Mouse (Mus musculus) bone marrow macrophage, adult 2 months (primary cell): ENCODE results near the gene Nodal.

Source experiments
- CTCF ChIP-seq: IDR thresholded peaks from 2 replicates; pipeline ENCODE4 v1.5.1; 2012; ENCODE audit warnings: low read depth, mild to moderate bottlenecking, low read length, moderate library complexity
- POLR2A ChIP-seq: IDR thresholded peaks from 2 replicates; pipeline ENCODE4 v1.6.1; 2012; ENCODE audit warnings: mild to moderate bottlenecking, low read depth, low read length, borderline replicate concordance

DNA sequence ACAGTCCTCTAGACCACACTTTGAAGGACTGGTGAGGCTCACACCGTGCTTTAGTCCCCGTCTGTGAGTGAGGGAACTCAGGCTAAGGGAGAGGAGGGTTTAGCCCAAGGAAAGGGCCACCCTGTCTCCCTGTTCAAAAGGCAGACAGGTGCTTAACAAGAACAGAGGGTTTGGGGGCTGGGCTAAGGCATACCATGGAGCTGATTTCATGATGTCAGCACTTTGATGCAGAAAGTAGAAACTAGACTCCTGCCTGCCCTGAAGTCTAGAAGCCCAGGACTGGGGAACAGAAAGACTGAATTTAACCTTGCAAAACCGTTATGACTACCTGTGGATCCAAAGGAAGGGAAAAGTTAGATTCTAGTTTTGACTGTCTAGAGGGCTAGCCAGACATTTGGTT lies 39.4 kb downstream of the Nodal start:
- TF ChIP-seq CTCF = no peak
- TF ChIP-seq POLR2A = no peak
